Mouse (Mus musculus) forebrain, postnatal 0 days (tissue): ENCODE results near the gene Casz1. TPM values are rescaled to one million over a fixed set of nuclear protein-coding genes. Genes with fewer than 3 reads are reported as not detected.

Source experiments
- ATAC-seq: fragments of 200-750 bp; cut with Nextera tagmentation; 2 replicates; pipeline ENCODE4 v1.8.0; 2017; ENCODE audit warnings: mild to moderate bottlenecking, moderate library complexity
- DNase-seq: peaks from one replicate; pipeline ENCODE4 v3.0.0-alpha.2; 2015
- H3K27ac ChIP-seq: fragments of 300-500 bp; sonication (generic); 2 replicates; pipeline ENCODE4 v1.5.1; 2014; ENCODE audit warnings: low read depth, mild to moderate bottlenecking, antibody characterized with exemption, low read length, moderate library complexity, mixed read lengths
- H3K27me3 ChIP-seq: fragments of 300-500 bp; sonication (generic); 2 replicates; pipeline ENCODE4 v1.6.1; 2014; ENCODE audit warnings: mild to moderate bottlenecking, low read length, mixed read lengths; ENCODE audit not compliant: insufficient read depth
- H3K36me3 ChIP-seq: fragments of 300-500 bp; sonication (generic); 2 replicates; pipeline ENCODE4 v1.6.1; 2014; ENCODE audit warnings: mild to moderate bottlenecking, moderate library complexity; ENCODE audit not compliant: insufficient read depth
- H3K4me1 ChIP-seq: fragments of 300-500 bp; sonication (generic); 2 replicates; pipeline ENCODE4 v1.6.1; 2014; ENCODE audit warnings: antibody characterized with exemption; ENCODE audit not compliant: insufficient read depth
- H3K4me2 ChIP-seq: fragments of 300-500 bp; sonication (generic); 2 replicates; pipeline ENCODE4 v1.6.1; 2014; ENCODE audit warnings: low read depth, mild to moderate bottlenecking, moderate library complexity
- H3K4me3 ChIP-seq: fragments of 300-500 bp; sonication (generic); 2 replicates; pipeline ENCODE4 v1.5.1; 2014; ENCODE audit warnings: low read depth, low read length, mixed read lengths
- H3K9ac ChIP-seq: fragments of 300-500 bp; sonication (generic); 2 replicates; pipeline ENCODE4 v1.6.1; 2014; ENCODE audit warnings: mild to moderate bottlenecking
- H3K9me3 ChIP-seq: fragments of 300-500 bp; sonication (generic); 2 replicates; pipeline ENCODE4 v1.6.1; 2016; ENCODE audit warnings: low read length
- CTCF ChIP-seq: sonication (generic); IDR thresholded peaks from 2 replicates; pipeline ENCODE4 v1.5.1; 2016; ENCODE audit warnings: antibody characterized with exemption, control low read depth, low read depth
- WGBS: fragments of 180-500 bp; shearing (Covaris S2); extraction: QIAGEN DNeasy Blood & Tissue Kit; methylation state at CpG from one replicate; pipeline ENCODE4 v1.1.7; 2014; 5-methylcytosine and 5-hydroxymethylcytosine counted together
- polyA plus RNA-seq: library from polyadenylated mRNA; unstranded; fragments of >200 nt; fragmentation: Nextera tagmentation; extraction: Ambion mirVana; gene quantifications from 2 replicates; pipeline ENCODE4 v1.2.1, GENCODE M21; 2015
- total RNA-seq: library from RNA; depleted of rRNA; stranded (reverse); fragments of >200 nt; gene quantifications from 2 replicates; pipeline ENCODE4 v1.2.3, GENCODE M21; 2014

The Casz1 gene
- total and polyA plus RNA-seq, 2 experiments from 2014 or later, result 1.1 to 3.1 TPM

- Histone ChIP-seq H3K4me1 (peaks cover 11% of the 10 kb centered on the region), H3K27ac (no peak overlapping the region)
- peak; percentile 22; the same call in 1 of the 2 replicates for TF ChIP-seq CTCF
These were observed 2.6 kb downstream of the Casz1 start for GRCm38 (mm10) chr4:148806836-148807235.

GRCm38 (mm10) chr4:148807397-148807796 is 3.2 kb downstream of the Casz1 start:
- Histone ChIP-seq H3K4me1 (peaks cover 14% of the 10 kb centered on the region), H3K27ac (no peak overlapping the region), H3K9ac (no peak overlapping the region), H3K36me3 (no peaks in the 10 kb centered on the region), H3K4me3 (peak overlapping the region; percentile 27; the same call in 1 of the 2 replicates), H3K27me3 (peaks cover 69% of the 10 kb centered on the region), H3K4me2 (peak overlapping the region; percentile 99; the same call in 1 of the 2 replicates), H3K9me3 (no peaks in the 10 kb centered on the region)
- DNase-seq, result peak; percentile 27
- TF ChIP-seq CTCF, result no peak
- 1% methylated on average over 9 of the region's 9 CpGs for WGBS
- ATAC-seq, result no peak

More at GRCm38 (mm10) chr4:148806836-148807235, 2.6 kb downstream of the Casz1 start:
- 0% methylated on average over 22 of the region's 26 CpGs for WGBS
- Histone ChIP-seq H3K27me3 (peaks cover 73% of the 10 kb centered on the region), H3K4me3 (peak overlapping the region; percentile 27), H3K9ac (no peak overlapping the region), H3K4me2 (peak overlapping the region; percentile 99), H3K9me3 (no peaks in the 10 kb centered on the region), H3K36me3 (no peaks in the 10 kb centered on the region)
- ATAC-seq, result no peak
- no peak for DNase-seq

GRCm38 (mm10) chr4:148808839-148809238 is 4.6 kb downstream of the Casz1 start:
- 11% methylated on average over 2 of the region's 2 CpGs for WGBS
- H3K9me3 ChIP-seq, result no peaks in the 10 kb centered on the region
- TF ChIP-seq CTCF, result no peak
- H3K4me3 ChIP-seq, result no peak overlapping the region
- peaks cover 59% of the 10 kb centered on the region for H3K27me3 ChIP-seq
- H3K4me1 ChIP-seq, result peaks cover 18% of the 10 kb centered on the region
- no peak for DNase-seq
- H3K9ac ChIP-seq, result no peak overlapping the region
- H3K27ac ChIP-seq, result no peak overlapping the region
- ATAC-seq, result no peak
- H3K4me2 ChIP-seq, result no peak overlapping the region
- H3K36me3 ChIP-seq, result no peaks in the 10 kb centered on the region

DNA sequence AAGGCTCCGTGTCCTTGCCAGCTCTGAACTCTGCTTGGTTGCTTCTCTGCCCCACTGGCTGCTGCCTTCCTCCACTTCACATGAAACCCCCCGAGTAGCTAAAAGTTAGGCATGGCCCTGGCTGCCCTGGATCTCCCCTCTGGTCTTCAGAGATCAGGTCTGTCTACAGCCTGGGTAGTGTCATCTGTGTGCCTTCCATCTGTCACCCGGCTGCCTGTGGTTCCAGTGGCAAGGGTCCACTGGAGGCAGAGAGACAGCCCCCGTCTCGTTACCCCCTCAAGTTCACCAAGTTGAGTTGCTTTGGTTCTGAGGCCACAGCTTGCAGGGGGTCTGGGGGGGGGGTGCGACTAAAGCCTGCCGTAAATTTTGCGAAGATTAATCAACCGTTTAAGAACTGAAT is 6.5 kb downstream of the Casz1 start:
- WGBS, result 38% methylated on average over 9 of the region's 9 CpGs
- H3K27ac ChIP-seq, result no peak overlapping the region
- ATAC-seq, result no peak
- no peak overlapping the region for H3K9ac ChIP-seq
- no peak for DNase-seq
- H3K9me3 ChIP-seq, result no peaks in the 10 kb centered on the region
- peaks cover 18% of the 10 kb centered on the region for H3K4me1 ChIP-seq
- H3K36me3 ChIP-seq, result no peaks in the 10 kb centered on the region
- peaks cover 63% of the 10 kb centered on the region for H3K27me3 ChIP-seq
- H3K4me3 ChIP-seq, result no peak overlapping the region
- H3K4me2 ChIP-seq, result no peak overlapping the region
- no peak for TF ChIP-seq CTCF

DNA sequence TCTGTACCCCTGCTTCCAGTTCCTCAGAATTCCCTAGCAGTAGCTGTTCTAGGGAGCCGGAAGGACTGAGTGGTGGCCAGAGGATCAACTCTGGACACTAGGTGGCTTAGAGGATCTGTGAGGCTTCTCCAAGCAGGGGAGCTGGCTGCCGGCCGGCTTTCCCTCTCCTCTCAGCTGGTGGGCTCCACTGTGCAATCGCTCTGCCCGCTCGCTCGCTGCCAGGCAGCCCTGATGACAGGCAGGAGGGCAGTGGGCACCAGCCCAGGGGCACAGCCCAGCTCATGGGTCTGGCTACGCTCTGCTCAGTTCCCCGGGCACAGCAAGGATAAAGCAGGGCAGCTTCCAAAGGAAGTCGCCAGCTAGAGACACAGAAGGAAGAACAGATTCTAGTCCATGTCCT is 7.7 kb downstream of the Casz1 start:
- WGBS, result 8% methylated on average over 10 of the region's 10 CpGs
- H3K27me3 ChIP-seq, result peaks cover 56% of the 10 kb centered on the region
- H3K4me3 ChIP-seq, result no peak overlapping the region
- no peaks in the 10 kb centered on the region for H3K9me3 ChIP-seq
- no peaks in the 10 kb centered on the region for H3K36me3 ChIP-seq
- no peak overlapping the region for H3K27ac ChIP-seq
- ATAC-seq (peak; percentile 87), DNase-seq (peak; percentile 78)
- H3K4me1 ChIP-seq, result peaks cover 12% of the 10 kb centered on the region
- H3K9ac ChIP-seq, result no peak overlapping the region
- peak overlapping the region; percentile 27; the same call in 1 of the 2 replicates for H3K4me2 ChIP-seq
- TF ChIP-seq CTCF, result peak; percentile 59

GRCm38 (mm10) chr4:148813247-148813646 is 9.0 kb downstream of the Casz1 start:
- DNase-seq (peak; percentile 66), ATAC-seq (peak; percentile 42; the same call in 1 of the 2 replicates)
- Histone ChIP-seq H3K4me2 (no peak overlapping the region), H3K4me3 (no peak overlapping the region), H3K9me3 (no peaks in the 10 kb centered on the region), H3K27ac (no peak overlapping the region), H3K36me3 (no peaks in the 10 kb centered on the region), H3K4me1 (peaks cover 10% of the 10 kb centered on the region), H3K9ac (no peak overlapping the region), H3K27me3 (peaks cover 50% of the 10 kb centered on the region)
- WGBS, result 42% methylated on average over 6 of the region's 6 CpGs
- no peak for TF ChIP-seq CTCF

DNA sequence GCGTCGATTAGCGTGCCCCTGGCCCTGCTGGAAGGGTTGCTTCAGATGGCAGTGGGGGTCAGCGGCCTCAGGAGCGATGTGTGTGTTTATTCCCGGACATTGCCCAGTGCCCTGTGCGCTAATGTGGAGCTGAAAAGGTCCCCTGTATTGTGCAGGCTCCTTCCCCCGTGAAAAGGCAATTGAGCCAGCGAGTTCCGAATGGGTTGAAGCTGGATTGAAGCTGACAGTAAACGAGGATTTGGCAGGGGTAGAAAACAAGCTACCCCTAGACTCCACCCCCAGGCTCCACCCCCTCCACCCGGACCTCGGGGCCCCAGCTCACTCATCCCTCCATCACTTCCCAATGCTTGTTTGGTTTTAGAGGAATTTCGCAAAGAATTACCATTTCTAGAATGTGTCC is 12.3 kb downstream of the Casz1 start:
- ATAC-seq (no peak), DNase-seq (no peak)
- H3K4me1 ChIP-seq, result peaks cover 10% of the 10 kb centered on the region
- H3K27me3 ChIP-seq, result peaks cover 23% of the 10 kb centered on the region
- H3K9me3 ChIP-seq, result no peaks in the 10 kb centered on the region
- H3K27ac ChIP-seq, result no peak overlapping the region
- no peak overlapping the region for H3K9ac ChIP-seq
- H3K4me2 ChIP-seq, result no peak overlapping the region
- H3K36me3 ChIP-seq, result no peaks in the 10 kb centered on the region
- 8% methylated on average over 14 of the region's 14 CpGs for WGBS
- TF ChIP-seq CTCF, result no peak
- no peak overlapping the region for H3K4me3 ChIP-seq
